Comparison of ENCODE assay signal across 8 mouse cellular contexts in genomic region chr10:99190798-99191197, GRCm38 (mm10).
A peak's percentile ranks its signal among the peaks of the same experiment; 100 is the strongest.
DNase-seq lines count a peak whose midpoint lies in the region; ATAC-seq lines count a peak whose summit lies in the region.

No protein-coding gene starts in this region.

- H3K27ac ChIP-seq in neural tube, embryonic 11.5 days (ENCODE audit: low read depth, low read length) = no peak overlapping the region
- no peak overlapping the region for H3K27ac ChIP-seq in neural tube, embryonic 15.5 days (replicated peaks)
- no peak overlapping the region for H3K27ac ChIP-seq in kidney, embryonic 16.5 days (ENCODE audit: low read length)

- no peaks in the 10 kb centered on the region for H3K4me1 ChIP-seq in neural tube, embryonic 11.5 days (ENCODE audit: control insufficient read depth, insufficient read depth, low read length)
- no peaks in the 10 kb centered on the region for H3K4me1 ChIP-seq in neural tube, embryonic 15.5 days
- H3K4me1 ChIP-seq in kidney, embryonic 16.5 days (ENCODE audit: insufficient read depth, low read length) = 0 out of 2 replicates have a peak, but pooled peaks cover 4% of the 10 kb centered on the region

- no peak overlapping the region for H3K4me3 ChIP-seq in neural tube, embryonic 11.5 days (ENCODE audit: low read depth, low read length)
- H3K4me3 ChIP-seq in neural tube, embryonic 15.5 days (replicated peaks) = no peak overlapping the region
- H3K4me3 ChIP-seq in kidney, embryonic 16.5 days (ENCODE audit: low read length) = no peak overlapping the region

- WGBS in neural tube, embryonic 11.5 days = 48% methylated on average over 3 of the region's 3 CpGs
- 43% methylated on average over 3 of the region's 3 CpGs for WGBS in neural tube, embryonic 15.5 days
- WGBS in kidney, embryonic 16.5 days = 54% methylated on average over 3 of the region's 3 CpGs

- no peak overlapping the region for H3K9ac ChIP-seq in neural tube, embryonic 11.5 days (ENCODE audit: low read length)
- H3K9ac ChIP-seq in neural tube, embryonic 15.5 days (replicated peaks) = no peak overlapping the region
- H3K9ac ChIP-seq in kidney, embryonic 16.5 days (replicated peaks; ENCODE audit: low read length) = no peak overlapping the region

- peak; percentile 31 to 50 for DNase-seq in cerebellum, adult 18-20 months
- DNase-seq in cerebellum, adult 11-12 months = no peak
- peak; percentile 38 for DNase-seq in neural tube, embryonic 11.5 days (ENCODE audit: low spot score)
- DNase-seq in c-Kit-positive CD71-positive TER-119-positive erythroid progenitor cells, embryonic 14.5 days (ENCODE audit: low spot score) = peak; percentile 40
- peak; percentile 48 for DNase-seq in retina, postnatal 1 day
- no peak for DNase-seq in layer of hippocampus, adult 11-12 months (ENCODE audit: low spot score)

- no peaks in the 10 kb centered on the region for H3K27me3 ChIP-seq in neural tube, embryonic 11.5 days (ENCODE audit: control insufficient read depth, insufficient read depth, low read length)
- H3K27me3 ChIP-seq in neural tube, embryonic 15.5 days (replicated peaks) = no peaks in the 10 kb centered on the region
- H3K27me3 ChIP-seq in kidney, embryonic 16.5 days (ENCODE audit: insufficient read depth, low read length) = no peaks in the 10 kb centered on the region

- H3K4me2 ChIP-seq in neural tube, embryonic 11.5 days (ENCODE audit: low read depth) = no peak overlapping the region
- no peak overlapping the region for H3K4me2 ChIP-seq in neural tube, embryonic 15.5 days
- no peak overlapping the region for H3K4me2 ChIP-seq in kidney, embryonic 16.5 days (replicated peaks; ENCODE audit: low read depth, low read length)

- no peaks in the 10 kb centered on the region for H3K9me3 ChIP-seq in neural tube, embryonic 11.5 days (ENCODE audit: control insufficient read depth, low read length)
- H3K9me3 ChIP-seq in neural tube, embryonic 15.5 days (replicated peaks) = no peaks in the 10 kb centered on the region
- H3K9me3 ChIP-seq in kidney, embryonic 16.5 days (ENCODE audit: low read length) = no peaks in the 10 kb centered on the region

- ATAC-seq in neural tube, embryonic 11.5 days (ENCODE audit: insufficient read depth, low FRiP score, low TSS enrichment) = no peak
- no peak for ATAC-seq in neural tube, embryonic 15.5 days (ENCODE audit: low FRiP score)
- peak; percentile 31; the same call in 1 of the 2 replicates for ATAC-seq in kidney, embryonic 16.5 days (ENCODE audit: low FRiP score, low TSS enrichment)

- no peaks in the 10 kb centered on the region; the same call in 1 of the 2 replicates for H3K36me3 ChIP-seq in neural tube, embryonic 11.5 days (ENCODE audit: control insufficient read depth, insufficient read depth, low read length)
- H3K36me3 ChIP-seq in neural tube, embryonic 15.5 days = no peaks in the 10 kb centered on the region
- H3K36me3 ChIP-seq in kidney, embryonic 16.5 days (ENCODE audit: insufficient read depth, low read length) = no peaks in the 10 kb centered on the region

Comparison
In these comparisons a context has a peak if more than half of its experiments do, and no peak if none do; other contexts are left out.
1. DNase-seq: peak in cerebellum, adult 18-20 months (2 of 2), neural tube, embryonic 11.5 days (single experiment), c-Kit-positive CD71-positive TER-119-positive erythroid progenitor cells, embryonic 14.5 days (single experiment) and retina, postnatal 1 day (single experiment); none in cerebellum, adult 11-12 months (single experiment) and layer of hippocampus, adult 11-12 months (single experiment).